Mouse (Mus musculus) intestine, embryonic 14.5 days (tissue): ENCODE measurements at regions not wholly inside any gene's neighbourhood (a gene's known extent, or its start where the extent isn't known, plus 50 kb on each side); places are given as distances from the start of the nearest gene placed in this dataset.

Source experiments
- ATAC-seq: fragments of 200-750 bp; cut with Nextera tagmentation; replicated peaks from 2 replicates; pipeline ENCODE4 v1.8.0; 2017; ENCODE audit warnings: low read depth, moderate number of reproducible peaks, moderate TSS enrichment, moderate library complexity; ENCODE audit not compliant: low FRiP score, low TSS enrichment
- DNase-seq: peaks from one replicate; pipeline ENCODE4 v3.0.0-alpha.2; 2018; ENCODE audit warnings: low spot score
- H3K27ac ChIP-seq: fragments of 300-500 bp; sonication (generic); 2 replicates; pipeline ENCODE4 v1.5.1; 2014; ENCODE audit warnings: low read depth, mild to moderate bottlenecking, control low read depth
- H3K27me3 ChIP-seq: fragments of 300-500 bp; sonication (generic); replicated peaks from 2 replicates; pipeline ENCODE4 v1.6.1; 2014; ENCODE audit warnings: low read length, control low read depth; ENCODE audit not compliant: control insufficient read depth, insufficient read depth
- H3K36me3 ChIP-seq: fragments of 300-500 bp; sonication (generic); 2 replicates; pipeline ENCODE4 v1.6.1; 2014; ENCODE audit warnings: low read length, control low read depth; ENCODE audit not compliant: control insufficient read depth, insufficient read depth
- H3K4me1 ChIP-seq: fragments of 300-500 bp; sonication (generic); replicated peaks from 2 replicates; pipeline ENCODE4 v1.6.1; 2014; ENCODE audit warnings: low read length, control low read depth, mixed read lengths; ENCODE audit not compliant: control insufficient read depth, insufficient read depth
- H3K4me2 ChIP-seq: fragments of 300-500 bp; sonication (generic); 2 replicates; pipeline ENCODE4 v1.6.1; 2014; ENCODE audit warnings: low read length
- H3K4me3 ChIP-seq: fragments of 300-500 bp; sonication (generic); 2 replicates; pipeline ENCODE4 v1.5.1; 2014; ENCODE audit warnings: low read depth, low read length, control low read depth, mixed read lengths
- H3K9ac ChIP-seq: fragments of 300-500 bp; sonication (generic); 2 replicates; pipeline ENCODE4 v1.6.1; 2014; ENCODE audit warnings: mild to moderate bottlenecking, low read length
- H3K9me3 ChIP-seq: fragments of 300-500 bp; sonication (generic); 2 replicates; pipeline ENCODE4 v1.6.1; 2016; ENCODE audit warnings: low read length, control low read depth; ENCODE audit not compliant: control insufficient read depth
- WGBS: fragments of 180-500 bp; shearing (Covaris S2); extraction: QIAGEN DNeasy Blood & Tissue Kit; methylation state at CpG from one replicate; pipeline ENCODE4 v1.1.7; 2014; 5-methylcytosine and 5-hydroxymethylcytosine counted together

GRCm38 (mm10) chr9:17454397-17454796 is 837.5 kb upstream of the Chordc1 start:
- DNase-seq: no peak
- no peak for ATAC-seq
- Histone ChIP-seq H3K4me3 (no peak overlapping the region), H3K4me1 (no peaks in the 10 kb centered on the region), H3K4me2 (no peak overlapping the region), H3K9me3 (no peaks in the 10 kb centered on the region), H3K27me3 (no peaks in the 10 kb centered on the region), H3K27ac (no peak overlapping the region), H3K36me3 (no peaks in the 10 kb centered on the region), H3K9ac (no peak overlapping the region)
- 65% methylated on average over 2 of the region's 2 CpGs for WGBS

- Histone ChIP-seq H3K4me3 (no peak overlapping the region), H3K9ac (no peak overlapping the region), H3K27me3 (no peaks in the 10 kb centered on the region), H3K4me1 (no peaks in the 10 kb centered on the region), H3K4me2 (no peak overlapping the region), H3K9me3 (no peaks in the 10 kb centered on the region), H3K27ac (no peak overlapping the region), H3K36me3 (no peaks in the 10 kb centered on the region)
- ATAC-seq: no peak
- no peak for DNase-seq
- WGBS: 79% methylated on average over 2 of the region's 2 CpGs
Observed at GRCm38 (mm10) chr9:17466379-17466778, 825.5 kb upstream of the Chordc1 start.

- Histone ChIP-seq H3K27ac (no peak overlapping the region), H3K27me3 (no peaks in the 10 kb centered on the region), H3K4me2 (no peak overlapping the region), H3K4me1 (no peaks in the 10 kb centered on the region), H3K4me3 (no peak overlapping the region), H3K36me3 (no peaks in the 10 kb centered on the region), H3K9ac (no peak overlapping the region), H3K9me3 (no peaks in the 10 kb centered on the region)
- 79% methylated on average over 3 of the region's 3 CpGs for WGBS
- DNase-seq (no peak), ATAC-seq (no peak)
Observed at GRCm38 (mm10) chr9:17484701-17485422, 807.1 kb upstream of the Chordc1 start.

- H3K9ac ChIP-seq: no peak overlapping the region
- H3K36me3 ChIP-seq: no peaks in the 10 kb centered on the region
- WGBS: 41% methylated on average over 7 of the region's 7 CpGs
- no peak overlapping the region for H3K4me2 ChIP-seq
- H3K9me3 ChIP-seq: no peaks in the 10 kb centered on the region
- no peaks in the 10 kb centered on the region for H3K27me3 ChIP-seq
- no peaks in the 10 kb centered on the region for H3K4me1 ChIP-seq
- DNase-seq (no peak), ATAC-seq (no peak)
- no peak overlapping the region for H3K4me3 ChIP-seq
- H3K27ac ChIP-seq: no peak overlapping the region
Observed at GRCm38 (mm10) chr9:17500161-17500756, 791.7 kb upstream of the Chordc1 start.

GRCm38 (mm10) chr9:17508744-17509143 is 783.2 kb upstream of the Chordc1 start:
- Histone ChIP-seq H3K27me3 (no peaks in the 10 kb centered on the region), H3K27ac (no peak overlapping the region), H3K36me3 (no peaks in the 10 kb centered on the region), H3K4me1 (no peaks in the 10 kb centered on the region), H3K9ac (no peak overlapping the region), H3K4me3 (no peak overlapping the region), H3K4me2 (no peak overlapping the region), H3K9me3 (no peaks in the 10 kb centered on the region)
- DNase-seq (no peak), ATAC-seq (peak; percentile 68)
- WGBS: 53% methylated on average over 5 of the region's 5 CpGs

GRCm38 (mm10) chr9:17556186-17556585 is 735.7 kb upstream of the Chordc1 start:
- 88% methylated on average over 1 of the region's 1 CpGs for WGBS
- Histone ChIP-seq H3K4me2 (no peak overlapping the region), H3K4me1 (no peaks in the 10 kb centered on the region), H3K27me3 (no peaks in the 10 kb centered on the region), H3K9me3 (no peaks in the 10 kb centered on the region), H3K36me3 (no peaks in the 10 kb centered on the region), H3K4me3 (no peak overlapping the region), H3K27ac (no peak overlapping the region), H3K9ac (no peak overlapping the region)
- no peak for ATAC-seq
- DNase-seq: no peak

- no peak for ATAC-seq
- H3K4me2 ChIP-seq: no peak overlapping the region
- H3K9me3 ChIP-seq: no peaks in the 10 kb centered on the region
- no peaks in the 10 kb centered on the region for H3K4me1 ChIP-seq
- no peak for DNase-seq
- H3K36me3 ChIP-seq: no peaks in the 10 kb centered on the region
- no peak overlapping the region for H3K9ac ChIP-seq
- no peak overlapping the region for H3K27ac ChIP-seq
- no peaks in the 10 kb centered on the region for H3K27me3 ChIP-seq
- WGBS: 89% methylated on average over 5 of the region's 5 CpGs
- no peak overlapping the region for H3K4me3 ChIP-seq
Observed at GRCm38 (mm10) chr9:17557611-17558370, 734.1 kb upstream of the Chordc1 start.

- no peaks in the 10 kb centered on the region for H3K27me3 ChIP-seq
- H3K9ac ChIP-seq: no peak overlapping the region
- no peaks in the 10 kb centered on the region for H3K9me3 ChIP-seq
- 76% methylated on average over 3 of the region's 3 CpGs for WGBS
- ATAC-seq (no peak), DNase-seq (no peak)
- no peak overlapping the region for H3K27ac ChIP-seq
- H3K36me3 ChIP-seq: no peaks in the 10 kb centered on the region
- H3K4me2 ChIP-seq: no peak overlapping the region
- H3K4me3 ChIP-seq: no peak overlapping the region
- no peaks in the 10 kb centered on the region for H3K4me1 ChIP-seq
Observed at GRCm38 (mm10) chr9:17567784-17568518, 724.0 kb upstream of the Chordc1 start.
